Mouse (Mus musculus): ENCODE measurements around the gene Gpalpp1. TPM values are rescaled to one million over a fixed set of nuclear protein-coding genes. Genes with fewer than 3 reads are reported as not detected.
A peak's percentile ranks its signal among the peaks of the same experiment; 100 is the strongest.

Gene Gpalpp1
- 14.0 and 14.9 TPM in 2 replicates for polyA plus RNA-seq (2015; fragmentation: Nextera tagmentation; extraction: Ambion mirVana)

GRCm38 (mm10) chr14:76110396-76111221 is at the start of gene Gpalpp1, which contains the start of gene Nufip1:
TSS of gene Gpalpp1 (minus strand) at chr14:76110760.
TSS of gene Nufip1 (plus strand) at chr14:76110891.
- no peaks in the 10 kb centered on the region for H3K9me3 ChIP-seq (ENCODE audit: low read length)
- no peaks in the 10 kb centered on the region for H3K27me3 ChIP-seq (ENCODE audit: insufficient read depth, low read length)
- peak; percentile 99 for ATAC-seq (ENCODE audit: low FRiP score, low TSS enrichment)
- peak within 1 kb of the TSS; percentile 92 for H3K4me2 ChIP-seq (replicated peaks; ENCODE audit: low read depth, low read length)
- WGBS = under 1% methylated on average over 69 of the region's 69 CpGs
- H3K27ac ChIP-seq (ENCODE audit: low read length) = peak within 1 kb of the TSS; percentile 80
- H3K9ac ChIP-seq (replicated peaks; ENCODE audit: low read length) = peak within 1 kb of the TSS; percentile 94
- peak within 1 kb of the TSS; percentile 99 for H3K4me3 ChIP-seq (ENCODE audit: low read length)
- H3K36me3 ChIP-seq (ENCODE audit: insufficient read depth, low read length) = peaks cover 16% of the 10 kb centered on the region
- H3K4me1 ChIP-seq (ENCODE audit: insufficient read depth, low read length) = peaks cover 15% of the 10 kb centered on the region

GRCm38 (mm10) chr14:76158192-76158785 is 47.7 kb upstream of the Gpalpp1 start:
- 57% methylated on average over 5 of the region's 5 CpGs for WGBS
- no peak overlapping the region for H3K27ac ChIP-seq (ENCODE audit: low read length)
- H3K4me1 ChIP-seq (ENCODE audit: insufficient read depth, low read length) = peaks cover 3% of the 10 kb centered on the region; the same call in 1 of the 2 replicates
- H3K36me3 ChIP-seq (ENCODE audit: insufficient read depth, low read length) = no peaks in the 10 kb centered on the region
- no peak overlapping the region for H3K4me2 ChIP-seq (replicated peaks; ENCODE audit: low read depth, low read length)
- no peaks in the 10 kb centered on the region for H3K27me3 ChIP-seq (ENCODE audit: insufficient read depth, low read length)
- no peak for ATAC-seq (ENCODE audit: low FRiP score, low TSS enrichment)
- H3K9ac ChIP-seq (replicated peaks; ENCODE audit: low read length) = no peak overlapping the region
- no peak overlapping the region for H3K4me3 ChIP-seq (ENCODE audit: low read length)
- H3K9me3 ChIP-seq (ENCODE audit: low read length) = no peaks in the 10 kb centered on the region

DNA sequence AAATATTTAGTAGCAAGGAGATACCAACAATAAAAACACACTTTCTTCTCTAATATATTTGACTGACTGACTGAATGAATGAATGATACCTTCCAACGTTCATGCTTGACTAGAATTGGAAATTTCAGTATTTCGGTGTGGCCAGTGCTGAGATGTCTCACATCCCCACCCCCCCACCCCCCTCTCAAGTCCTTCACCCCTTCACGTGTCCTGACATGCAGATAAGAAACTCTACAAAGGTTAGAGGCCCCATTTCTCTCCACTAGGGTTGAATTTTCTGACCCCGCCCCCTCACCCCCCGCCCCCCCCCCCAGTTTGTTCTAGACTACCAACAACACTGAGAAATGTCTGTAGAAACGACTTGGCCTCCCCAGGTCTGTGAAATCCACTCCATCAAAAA is 43.3 kb upstream of the Gpalpp1 start:
- peaks cover 20% of the 10 kb centered on the region for H3K4me1 ChIP-seq (ENCODE audit: insufficient read depth, low read length)
- H3K4me3 ChIP-seq (ENCODE audit: low read length) = no peak overlapping the region
- no peak overlapping the region for H3K27ac ChIP-seq (ENCODE audit: low read length)
- H3K9ac ChIP-seq (replicated peaks; ENCODE audit: low read length) = no peak overlapping the region
- peak overlapping the region; percentile 57 for H3K4me2 ChIP-seq (replicated peaks; ENCODE audit: low read depth, low read length)
- no peaks in the 10 kb centered on the region for H3K9me3 ChIP-seq (ENCODE audit: low read length)
- ATAC-seq (ENCODE audit: low FRiP score, low TSS enrichment) = no peak
- no peaks in the 10 kb centered on the region for H3K27me3 ChIP-seq (ENCODE audit: insufficient read depth, low read length)
- H3K36me3 ChIP-seq (ENCODE audit: insufficient read depth, low read length) = no peaks in the 10 kb centered on the region
- 24% methylated on average over 6 of the region's 6 CpGs for WGBS

GRCm38 (mm10) chr14:76153003-76153675 is 42.6 kb upstream of the Gpalpp1 start:
- H3K36me3 ChIP-seq (ENCODE audit: insufficient read depth, low read length) = no peaks in the 10 kb centered on the region
- peak overlapping the region; percentile 99 for H3K27ac ChIP-seq (ENCODE audit: low read length)
- H3K27me3 ChIP-seq (ENCODE audit: insufficient read depth, low read length) = no peaks in the 10 kb centered on the region
- H3K4me2 ChIP-seq (replicated peaks; ENCODE audit: low read depth, low read length) = peak overlapping the region; percentile 57
- peak overlapping the region; percentile 53 for H3K9ac ChIP-seq (replicated peaks; ENCODE audit: low read length)
- ATAC-seq (ENCODE audit: low FRiP score, low TSS enrichment) = peak; percentile 16; the same call in 1 of the 2 replicates
- H3K4me3 ChIP-seq (ENCODE audit: low read length) = peak overlapping the region; percentile 70
- peaks cover 20% of the 10 kb centered on the region for H3K4me1 ChIP-seq (ENCODE audit: insufficient read depth, low read length)
- no peaks in the 10 kb centered on the region for H3K9me3 ChIP-seq (ENCODE audit: low read length)
- WGBS = under 1% methylated on average over 23 of the region's 24 CpGs

DNA sequence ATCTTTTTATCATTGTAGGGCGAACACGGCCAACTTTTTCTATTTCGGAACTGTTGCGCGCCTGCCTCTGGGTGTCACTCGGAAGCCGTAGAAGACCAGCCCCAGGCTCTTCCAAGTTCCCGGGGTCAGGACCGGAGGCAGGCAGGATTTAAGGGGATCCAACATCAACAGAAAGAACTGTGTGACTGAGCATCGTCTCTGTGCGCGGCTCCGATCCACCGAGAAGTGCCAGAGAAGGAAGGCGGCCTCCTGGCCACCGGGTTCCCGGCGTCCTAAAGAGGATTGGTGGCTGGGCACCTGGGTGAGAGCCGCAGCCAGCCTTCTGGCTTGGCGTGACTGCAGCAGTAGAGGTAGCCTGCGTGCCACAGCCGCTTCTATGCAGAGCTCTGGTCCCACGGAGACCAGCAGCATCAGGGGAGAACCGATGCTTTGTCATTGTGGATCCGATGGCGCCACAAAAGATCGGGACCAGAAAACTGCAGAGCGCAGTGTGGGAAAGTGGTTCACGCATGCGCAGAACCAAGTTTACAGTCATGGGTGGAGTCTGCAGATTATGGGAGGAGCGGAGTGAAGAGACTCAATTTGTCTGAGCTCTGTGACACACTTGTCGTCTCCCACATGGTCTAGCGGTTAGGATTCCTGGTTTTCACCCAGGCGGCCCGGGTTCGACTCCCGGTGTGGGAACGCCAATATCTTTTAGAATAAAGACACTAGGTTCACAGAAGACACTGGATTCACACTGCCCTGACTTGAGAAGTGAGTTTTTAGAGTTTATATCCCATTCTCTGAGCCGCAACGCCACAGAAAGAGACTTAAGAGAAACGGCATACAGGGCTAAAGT is 41.8 kb upstream of the Gpalpp1 start:
- H3K4me1 ChIP-seq (ENCODE audit: insufficient read depth, low read length) = peaks cover 20% of the 10 kb centered on the region
- peak overlapping the region; percentile 70 for H3K4me3 ChIP-seq (ENCODE audit: low read length)
- H3K36me3 ChIP-seq (ENCODE audit: insufficient read depth, low read length) = no peaks in the 10 kb centered on the region
- no peaks in the 10 kb centered on the region for H3K9me3 ChIP-seq (ENCODE audit: low read length)
- no peaks in the 10 kb centered on the region for H3K27me3 ChIP-seq (ENCODE audit: insufficient read depth, low read length)
- peak overlapping the region; percentile 99 for H3K27ac ChIP-seq (ENCODE audit: low read length)
- under 1% methylated on average over 41 of the region's 41 CpGs for WGBS
- H3K9ac ChIP-seq (replicated peaks; ENCODE audit: low read length) = peak overlapping the region; percentile 94
- ATAC-seq (ENCODE audit: low FRiP score, low TSS enrichment) = peak; percentile 95
- peak overlapping the region; percentile 57 for H3K4me2 ChIP-seq (replicated peaks; ENCODE audit: low read depth, low read length)

DNA sequence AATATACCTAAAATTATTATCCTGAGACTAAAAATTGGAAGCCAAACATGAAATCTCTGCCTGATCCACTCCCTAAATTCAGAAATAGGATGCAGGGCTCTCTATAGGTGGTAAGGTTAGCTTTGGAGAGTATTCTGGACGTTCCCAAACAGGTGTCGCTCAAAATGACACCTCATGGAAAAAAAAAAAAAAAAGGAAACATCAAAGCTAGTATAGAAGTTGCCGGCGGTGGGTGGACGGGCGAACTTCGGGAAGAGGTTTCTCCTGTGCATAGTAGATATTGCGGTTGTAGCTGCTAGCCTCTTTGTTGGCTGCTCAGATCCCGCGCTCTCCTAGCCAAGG is 41.2 kb upstream of the Gpalpp1 start:
- peak overlapping the region; percentile 57 for H3K4me2 ChIP-seq (replicated peaks; ENCODE audit: low read depth, low read length)
- no peaks in the 10 kb centered on the region for H3K9me3 ChIP-seq (ENCODE audit: low read length)
- H3K27me3 ChIP-seq (ENCODE audit: insufficient read depth, low read length) = no peaks in the 10 kb centered on the region
- peaks cover 20% of the 10 kb centered on the region for H3K4me1 ChIP-seq (ENCODE audit: insufficient read depth, low read length)
- peak overlapping the region; percentile 99 for H3K27ac ChIP-seq (ENCODE audit: low read length)
- H3K4me3 ChIP-seq (ENCODE audit: low read length) = peak overlapping the region; percentile 70
- ATAC-seq (ENCODE audit: low FRiP score, low TSS enrichment) = no peak
- no peaks in the 10 kb centered on the region for H3K36me3 ChIP-seq (ENCODE audit: insufficient read depth, low read length)
- peak overlapping the region; percentile 94 for H3K9ac ChIP-seq (replicated peaks; ENCODE audit: low read length)
- 0% methylated on average over 10 of the region's 10 CpGs for WGBS

DNA sequence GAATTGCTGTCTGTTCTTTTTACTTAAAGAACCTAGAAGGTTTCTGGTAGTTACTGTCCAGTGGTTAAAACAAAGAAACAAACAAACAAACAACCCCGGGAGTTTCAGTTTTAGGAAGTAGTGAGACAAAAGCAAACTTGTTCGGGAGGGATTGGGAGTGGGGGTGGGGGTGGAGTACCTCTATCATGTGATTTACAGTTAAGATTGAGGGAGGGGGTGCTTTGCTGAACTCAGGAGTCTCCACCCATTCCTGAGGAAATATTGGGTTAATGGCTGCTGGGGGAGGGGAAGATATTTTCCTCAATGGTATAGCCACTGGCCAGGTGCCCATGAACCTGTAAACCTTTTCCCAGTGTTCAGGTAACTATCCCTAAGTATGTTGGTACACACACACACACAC is 40.5 kb upstream of the Gpalpp1 start:
- no peaks in the 10 kb centered on the region for H3K27me3 ChIP-seq (ENCODE audit: insufficient read depth, low read length)
- H3K4me2 ChIP-seq (replicated peaks; ENCODE audit: low read depth, low read length) = no peak overlapping the region
- H3K27ac ChIP-seq (ENCODE audit: low read length) = no peak overlapping the region
- H3K4me3 ChIP-seq (ENCODE audit: low read length) = no peak overlapping the region
- WGBS = 74% methylated on average over 2 of the region's 2 CpGs
- H3K36me3 ChIP-seq (ENCODE audit: insufficient read depth, low read length) = no peaks in the 10 kb centered on the region
- H3K9me3 ChIP-seq (ENCODE audit: low read length) = no peaks in the 10 kb centered on the region
- no peak overlapping the region for H3K9ac ChIP-seq (replicated peaks; ENCODE audit: low read length)
- peaks cover 20% of the 10 kb centered on the region for H3K4me1 ChIP-seq (ENCODE audit: insufficient read depth, low read length)
- no peak for ATAC-seq (ENCODE audit: low FRiP score, low TSS enrichment)

GRCm38 (mm10) chr14:76150499-76150898 is 39.9 kb upstream of the Gpalpp1 start:
- peak overlapping the region; percentile 20; the same call in 1 of the 2 replicates for H3K27ac ChIP-seq (ENCODE audit: low read length)
- no peak for ATAC-seq (ENCODE audit: low FRiP score, low TSS enrichment)
- H3K4me2 ChIP-seq (replicated peaks; ENCODE audit: low read depth, low read length) = no peak overlapping the region

DNA sequence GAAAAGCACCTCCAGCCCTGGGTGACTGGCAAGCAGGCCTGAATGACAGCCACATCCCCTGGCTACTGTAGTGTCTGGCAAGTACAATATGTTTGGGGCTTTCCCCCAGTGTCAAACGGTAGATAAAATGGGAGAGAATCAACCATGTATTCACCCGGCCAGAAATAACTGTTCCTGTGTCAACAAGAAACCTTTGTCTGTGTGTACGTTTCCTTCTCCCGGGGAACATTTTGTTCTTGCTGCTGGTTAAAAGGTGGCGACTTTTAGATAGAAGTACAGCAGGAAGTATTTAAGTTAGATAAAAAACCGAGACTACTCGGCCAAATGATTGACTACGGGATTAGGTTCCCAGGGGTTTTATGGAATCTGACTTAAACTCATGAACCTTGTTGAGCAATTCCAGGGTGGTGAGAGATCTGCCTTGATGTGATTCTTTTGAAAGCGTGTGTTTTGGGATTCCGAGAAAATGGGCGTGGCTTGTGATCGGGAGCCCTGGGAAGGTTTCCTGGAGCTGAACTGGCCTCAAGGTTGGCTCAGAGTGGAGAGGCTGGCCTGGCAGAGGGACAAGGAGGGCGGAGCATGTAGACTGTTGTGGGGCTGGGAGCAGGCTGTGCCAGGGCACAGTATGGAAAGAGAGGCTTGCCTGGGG is 39.1 kb upstream of the Gpalpp1 start:
- Histone ChIP-seq H3K9me3 (ENCODE audit: low read length) (no peaks in the 10 kb centered on the region), H3K4me1 (ENCODE audit: insufficient read depth, low read length) (peaks cover 20% of the 10 kb centered on the region), H3K4me3 (ENCODE audit: low read length) (peak overlapping the region; percentile 36), H3K36me3 (ENCODE audit: insufficient read depth, low read length) (no peaks in the 10 kb centered on the region), H3K4me2 (replicated peaks; ENCODE audit: low read depth, low read length) (peak overlapping the region; percentile 48), H3K27ac (ENCODE audit: low read length) (peak overlapping the region; percentile 60), H3K27me3 (ENCODE audit: insufficient read depth, low read length) (no peaks in the 10 kb centered on the region), H3K9ac (replicated peaks; ENCODE audit: low read length) (0 out of 2 replicates have a peak overlapping the region, but pooled peaks have one; percentile 42)
- no peak for ATAC-seq (ENCODE audit: low FRiP score, low TSS enrichment)
- 25% methylated on average over 13 of the region's 13 CpGs for WGBS

More at GRCm38 (mm10) chr14:76150499-76150898, 39.9 kb upstream of the Gpalpp1 start:
- Histone ChIP-seq H3K9ac (replicated peaks; ENCODE audit: low read length) (0 out of 2 replicates have a peak overlapping the region, but pooled peaks have one; percentile 6), H3K27me3 (ENCODE audit: insufficient read depth, low read length) (no peaks in the 10 kb centered on the region), H3K36me3 (ENCODE audit: insufficient read depth, low read length) (no peaks in the 10 kb centered on the region), H3K9me3 (ENCODE audit: low read length) (no peaks in the 10 kb centered on the region), H3K4me3 (ENCODE audit: low read length) (no peak overlapping the region), H3K4me1 (ENCODE audit: insufficient read depth, low read length) (peaks cover 20% of the 10 kb centered on the region)
- WGBS = 84% methylated on average over 11 of the region's 11 CpGs

Measured in kidney, embryonic 16.5 days (tissue).